Mouse (Mus musculus) heart, adult 11 months (tissue): ENCODE data around the gene Cish.

Experiments used
- DNase-seq: peaks from one replicate; pipeline ENCODE4 v3.0.0; 2022

The Cish gene

DNA sequence AAGGTAGTCTGAATTCAATTTTAAA, at the start of gene Cish:
Cish (plus strand) TSS at position 11 of the 25 bp plus-strand sequence.
- no peak for DNase-seq

- DNase-seq: peak; percentile 81
Measured at GRCm38 (mm10) chr9:107246170-107246569, 49.7 kb upstream of the Cish start.

GRCm38 (mm10) chr9:107249154-107249553, 46.7 kb upstream of the Cish start:
- DNase-seq: peak; percentile 80

DNA sequence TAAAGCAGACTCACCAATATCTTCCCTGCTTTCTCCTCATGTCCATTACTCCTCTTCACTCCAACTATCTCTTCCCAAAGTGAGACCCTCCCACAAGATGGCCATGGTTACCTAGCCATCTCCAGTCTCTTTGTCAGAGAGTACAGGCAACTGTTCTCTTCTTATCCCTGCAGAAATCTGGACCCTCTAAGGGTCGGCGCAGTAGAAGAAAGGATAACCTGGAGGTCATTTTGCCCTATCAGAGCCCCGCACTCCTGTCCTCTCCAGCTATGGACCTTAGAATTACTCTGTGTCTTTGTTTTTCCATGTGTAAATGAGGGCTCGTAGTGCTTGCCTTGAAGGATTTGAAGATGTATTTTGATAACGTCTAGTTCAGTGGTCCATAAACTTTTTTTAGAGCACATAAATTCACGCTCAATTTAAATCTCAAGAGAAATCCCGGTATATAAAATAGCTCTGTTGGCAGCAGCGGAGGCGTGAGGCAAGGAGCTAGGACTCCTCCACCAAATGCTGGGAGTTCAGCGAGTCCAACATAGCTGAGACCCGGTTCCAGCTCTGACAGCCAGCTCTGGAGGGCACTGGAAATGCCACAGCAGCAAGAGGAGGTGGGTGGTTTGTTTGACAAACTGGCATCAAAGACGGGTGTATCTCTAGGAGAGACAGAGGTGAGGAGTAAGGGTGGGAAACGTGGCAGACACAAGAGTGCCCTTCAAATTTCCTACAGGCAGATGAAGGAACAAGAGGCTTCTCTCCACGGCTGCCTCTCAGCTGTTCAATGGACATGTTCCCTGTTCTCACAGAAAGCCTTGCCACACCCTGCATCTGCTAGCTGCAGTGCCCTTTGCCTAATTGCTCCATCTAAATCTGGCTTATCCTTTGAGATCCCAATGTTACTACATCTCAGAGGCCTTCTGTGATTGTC, 45.1 kb upstream of the Cish start:
- DNase-seq: peak; percentile 77

DNA sequence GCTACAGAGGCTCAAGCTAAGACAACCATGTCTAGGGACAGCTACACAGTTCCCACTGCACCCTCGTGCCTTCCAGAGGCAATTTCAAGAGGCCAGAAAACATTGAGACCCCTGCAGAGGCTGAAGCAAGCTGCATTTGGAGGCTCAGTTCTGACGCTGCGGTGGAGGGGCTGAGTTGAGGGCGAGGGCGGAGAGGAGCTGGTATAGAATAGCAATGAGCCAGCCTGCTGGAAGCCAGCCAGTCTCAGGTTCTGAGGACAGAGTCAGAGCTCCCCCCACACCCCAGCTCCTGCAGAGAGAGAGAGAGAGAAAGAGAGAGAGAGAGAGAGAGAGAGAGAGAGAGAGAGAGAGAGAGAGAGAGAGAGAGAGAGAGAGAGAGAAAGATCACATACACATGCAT, 43.7 kb upstream of the Cish start:
- peak; percentile 55 for DNase-seq

- DNase-seq: peak; percentile 98
Measured at GRCm38 (mm10) chr9:107254476-107254875, 41.4 kb upstream of the Cish start.

DNA sequence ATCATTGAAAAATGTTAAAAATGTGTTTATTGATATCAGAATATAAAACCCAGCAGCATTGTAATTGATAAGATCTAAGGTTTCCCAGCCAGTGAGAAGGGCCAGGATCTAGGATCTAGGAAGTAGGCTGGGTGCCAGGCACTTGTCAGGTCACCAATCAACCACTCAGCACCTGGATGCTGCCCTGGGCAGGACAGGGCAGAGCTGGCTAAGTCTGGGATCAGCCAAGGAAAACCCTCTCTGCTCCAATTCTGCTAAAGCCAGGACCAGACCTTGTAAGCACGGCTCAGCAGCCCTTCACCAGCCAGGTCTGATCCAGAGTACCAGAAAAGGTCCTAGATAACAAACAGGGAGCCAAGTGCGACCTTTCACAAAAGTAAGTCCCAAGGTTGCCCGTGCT, 40.9 kb upstream of the Cish start:
- no peak for DNase-seq

DNA sequence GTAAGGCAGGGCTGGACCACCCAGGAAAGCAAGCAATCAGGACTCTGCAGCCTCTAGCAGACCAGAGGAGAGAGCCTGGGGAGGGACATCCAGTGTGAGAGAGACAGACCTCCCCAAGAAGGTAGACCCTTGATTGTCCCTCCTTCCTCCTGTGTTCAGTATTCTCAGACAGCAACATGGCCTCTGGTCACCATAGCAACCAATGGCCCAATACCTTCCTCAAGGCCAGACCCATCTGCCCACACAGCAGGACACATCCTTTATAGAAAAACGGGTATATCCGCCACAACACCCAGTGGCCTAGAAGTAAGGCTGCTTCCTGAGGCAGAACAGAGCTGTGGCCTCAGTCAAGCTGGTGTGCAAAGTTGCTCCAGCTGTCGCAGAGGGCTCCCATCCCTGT, 40.2 kb upstream of the Cish start:
- no peak for DNase-seq

DNA sequence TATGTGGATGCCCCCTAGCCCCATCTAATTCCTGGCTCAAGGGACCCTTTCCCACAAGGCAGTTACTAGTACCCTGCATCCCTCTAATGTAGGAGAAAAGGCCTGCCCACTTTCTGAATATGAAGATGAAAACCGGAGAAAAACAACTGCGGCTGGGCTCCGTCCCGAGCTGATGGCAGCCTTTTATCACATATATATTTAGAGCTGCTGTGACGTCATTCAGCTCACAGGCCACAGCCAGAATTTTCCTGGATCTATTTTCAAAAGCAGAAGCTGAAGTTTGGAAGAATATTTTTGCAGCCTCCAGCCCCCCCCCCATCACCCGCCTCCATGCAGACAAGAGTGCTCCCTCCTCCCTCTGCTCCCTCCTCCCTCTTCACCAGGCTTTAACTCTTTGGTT, 36.3 kb upstream of the Cish start:
- peak; percentile 96 for DNase-seq

GRCm38 (mm10) chr9:107260429-107260828, 35.4 kb upstream of the Cish start:
- no peak for DNase-seq

GRCm38 (mm10) chr9:107260836-107261235, 35.0 kb upstream of the Cish start:
- peak; percentile 93 for DNase-seq

GRCm38 (mm10) chr9:107261792-107262191, 34.0 kb upstream of the Cish start:
- DNase-seq: no peak

- DNase-seq: no peak
Measured at GRCm38 (mm10) chr9:107262375-107262774, 33.5 kb upstream of the Cish start.

- peak; percentile 94 for DNase-seq
Measured at GRCm38 (mm10) chr9:107263912-107264311, 31.9 kb upstream of the Cish start.

- DNase-seq: no peak
Measured at GRCm38 (mm10) chr9:107264731-107265130, 31.1 kb upstream of the Cish start.

DNA sequence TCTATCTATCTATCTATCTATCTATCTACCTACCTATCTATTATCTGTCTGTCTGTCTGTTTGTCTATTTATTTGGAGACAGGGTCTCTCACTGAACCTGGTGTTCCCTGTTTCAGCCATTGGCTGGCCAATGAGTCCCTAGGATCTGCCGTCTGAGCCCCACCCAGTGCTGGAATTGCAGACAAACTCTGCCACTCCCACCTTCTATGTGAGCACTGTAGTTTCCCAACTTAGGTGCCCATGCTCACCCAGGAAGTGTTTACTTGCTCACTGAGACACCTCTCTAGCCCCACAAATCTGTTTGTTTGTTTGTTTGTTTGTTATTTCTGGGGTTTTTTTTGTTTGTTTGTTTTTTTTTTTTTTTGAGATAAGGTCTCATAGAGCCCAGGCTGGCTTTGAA, 28.8 kb upstream of the Cish start:
- no peak for DNase-seq

- DNase-seq: no peak
Measured at GRCm38 (mm10) chr9:107267721-107268402, 28.0 kb upstream of the Cish start.

DNA sequence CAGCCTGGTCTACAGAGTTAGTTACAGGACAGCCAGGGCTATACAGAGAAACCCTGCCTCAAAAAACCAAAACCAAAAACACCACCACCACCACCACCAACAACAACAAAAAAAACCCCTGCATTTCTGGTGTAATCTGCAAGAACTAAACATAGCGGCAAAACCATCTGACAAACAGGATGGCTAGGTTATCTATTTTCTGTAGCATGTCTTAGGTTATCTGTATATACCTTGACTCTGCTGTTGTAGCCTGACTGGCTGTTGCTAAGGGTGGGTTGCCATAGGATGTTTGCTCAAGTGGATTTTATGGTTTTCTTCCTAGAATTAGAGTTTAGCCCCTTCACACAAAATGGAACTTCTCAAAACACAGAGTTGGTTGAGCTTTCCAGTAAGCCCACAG, 26.1 kb upstream of the Cish start:
- no peak for DNase-seq

- no peak for DNase-seq
Measured at GRCm38 (mm10) chr9:107271177-107271938, 24.5 kb upstream of the Cish start.

GRCm38 (mm10) chr9:107272284-107272683, 23.5 kb upstream of the Cish start:
- DNase-seq: peak; percentile 94

- no peak for DNase-seq
Measured at GRCm38 (mm10) chr9:107273184-107273583, 22.6 kb upstream of the Cish start.

GRCm38 (mm10) chr9:107274751-107275150, 21.1 kb upstream of the Cish start:
- no peak for DNase-seq

GRCm38 (mm10) chr9:107275710-107276109, 20.1 kb upstream of the Cish start:
- peak; percentile 89 for DNase-seq

GRCm38 (mm10) chr9:107277603-107278002, 18.2 kb upstream of the Cish start:
- DNase-seq: peak; percentile 84
